Mouse (Mus musculus): ENCODE measurements at regions not wholly inside any gene's neighbourhood (a gene's known extent, or its start where the extent isn't known, plus 50 kb on each side); places are given as distances from the start of the nearest gene placed in this dataset.

DNA sequence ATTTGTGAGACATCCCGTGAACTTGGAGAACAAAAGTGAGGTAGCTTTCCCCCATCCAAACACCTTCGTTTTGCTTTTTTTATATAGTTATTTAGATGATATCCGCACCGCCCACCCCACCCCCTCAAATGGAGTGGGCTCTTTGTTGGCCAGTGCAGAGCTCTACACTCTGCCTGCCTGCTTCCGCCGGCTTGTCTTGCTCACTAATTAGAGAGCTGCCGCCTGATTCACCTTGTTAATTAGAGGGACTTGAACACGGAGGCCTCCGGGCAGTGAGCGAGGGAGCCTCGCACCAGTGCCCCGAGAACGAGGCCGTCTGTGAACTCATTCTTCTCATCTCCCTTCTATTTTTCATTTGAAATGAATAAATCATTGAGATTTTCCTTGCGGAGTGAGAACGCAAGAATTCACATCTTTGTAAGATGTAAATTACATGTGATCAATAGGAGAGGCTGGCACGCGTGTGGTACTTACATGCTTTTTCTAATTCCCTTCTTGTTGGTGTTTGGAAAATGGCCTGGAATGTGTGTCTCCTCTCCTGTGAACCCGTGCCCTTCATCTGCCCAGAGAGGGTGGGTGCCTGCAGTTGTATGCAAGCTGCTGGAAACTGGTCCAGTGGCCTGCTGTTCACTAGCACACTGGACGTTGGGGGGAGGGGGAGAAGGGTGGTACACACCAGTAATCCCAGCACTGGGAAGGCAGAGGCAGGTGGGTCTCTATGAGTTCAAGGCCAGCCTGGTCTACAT lies 118.0 kb downstream of the Kctd15 start:
- Histone ChIP-seq H3K9me3 (ENCODE audit: control insufficient read depth, low read depth, low read length) (no peaks in the 10 kb centered on the region), H3K4me2 (replicated peaks; ENCODE audit: low read depth, low read length) (no peak overlapping the region), H3K4me3 (ENCODE audit: low read depth, low read length) (no peak overlapping the region), H3K27me3 (ENCODE audit: control insufficient read depth, insufficient read depth, low read length) (no peaks in the 10 kb centered on the region), H3K4me1 (ENCODE audit: control insufficient read depth, insufficient read depth, low read length) (no peaks in the 10 kb centered on the region), H3K27ac (ENCODE audit: low read length) (no peak overlapping the region), H3K36me3 (ENCODE audit: control insufficient read depth, insufficient read depth, low read length) (no peaks in the 10 kb centered on the region), H3K9ac (replicated peaks; ENCODE audit: low read depth, low read length) (no peak overlapping the region)
- ATAC-seq (ENCODE audit: insufficient number of reproducible peaks, insufficient read depth, low FRiP score, low read depth) = no peak
- WGBS = 89% methylated on average over 20 of the region's 20 CpGs

GRCm38 (mm10) chr7:34537122-34537521 lies 119.4 kb downstream of the Kctd15 start:
- Histone ChIP-seq H3K4me1 (ENCODE audit: control insufficient read depth, insufficient read depth, low read length) (no peaks in the 10 kb centered on the region), H3K4me2 (replicated peaks; ENCODE audit: low read depth, low read length) (no peak overlapping the region), H3K27ac (ENCODE audit: low read length) (no peak overlapping the region), H3K27me3 (ENCODE audit: control insufficient read depth, insufficient read depth, low read length) (no peaks in the 10 kb centered on the region), H3K36me3 (ENCODE audit: control insufficient read depth, insufficient read depth, low read length) (no peaks in the 10 kb centered on the region), H3K9ac (replicated peaks; ENCODE audit: low read depth, low read length) (no peak overlapping the region), H3K9me3 (ENCODE audit: control insufficient read depth, low read depth, low read length) (no peaks in the 10 kb centered on the region), H3K4me3 (ENCODE audit: low read depth, low read length) (no peak overlapping the region)
- 80% methylated on average over 9 of the region's 9 CpGs for WGBS
- ATAC-seq (ENCODE audit: insufficient number of reproducible peaks, insufficient read depth, low FRiP score, low read depth) = no peak

DNA sequence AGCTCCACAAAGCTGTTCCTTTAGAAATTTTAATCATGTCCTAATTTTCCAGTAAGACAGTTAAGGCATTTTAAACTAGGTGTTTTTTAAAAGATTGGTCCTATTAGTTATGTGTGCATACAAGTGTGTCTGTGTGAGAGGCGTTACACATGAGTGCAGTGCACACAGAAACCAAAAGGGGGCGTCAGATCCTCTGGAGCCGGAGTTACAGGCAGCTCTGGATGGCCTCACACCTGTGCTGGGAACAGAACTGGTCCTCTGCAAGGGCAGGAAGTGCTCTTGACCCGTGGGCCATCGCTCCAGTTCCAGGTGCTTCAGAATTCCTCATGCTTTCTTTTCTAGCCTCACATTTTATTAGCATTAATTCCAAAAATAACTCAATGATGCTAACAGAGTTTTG lies 122.3 kb downstream of the Kctd15 start:
- Histone ChIP-seq H3K4me2 (replicated peaks; ENCODE audit: low read depth, low read length) (no peak overlapping the region), H3K9me3 (ENCODE audit: control insufficient read depth, low read depth, low read length) (no peaks in the 10 kb centered on the region), H3K4me3 (ENCODE audit: low read depth, low read length) (no peak overlapping the region), H3K27ac (ENCODE audit: low read length) (no peak overlapping the region), H3K36me3 (ENCODE audit: control insufficient read depth, insufficient read depth, low read length) (no peaks in the 10 kb centered on the region), H3K9ac (replicated peaks; ENCODE audit: low read depth, low read length) (no peak overlapping the region), H3K27me3 (ENCODE audit: control insufficient read depth, insufficient read depth, low read length) (no peaks in the 10 kb centered on the region), H3K4me1 (ENCODE audit: control insufficient read depth, insufficient read depth, low read length) (no peaks in the 10 kb centered on the region)
- no peak for ATAC-seq (ENCODE audit: insufficient number of reproducible peaks, insufficient read depth, low FRiP score, low read depth)
- 68% methylated on average over 5 of the region's 5 CpGs for WGBS

- H3K9ac ChIP-seq (replicated peaks; ENCODE audit: low read depth, low read length) = no peak overlapping the region
- no peaks in the 10 kb centered on the region for H3K36me3 ChIP-seq (ENCODE audit: control insufficient read depth, insufficient read depth, low read length)
- no peak overlapping the region for H3K4me2 ChIP-seq (replicated peaks; ENCODE audit: low read depth, low read length)
- WGBS = 76% methylated on average over 3 of the region's 3 CpGs
- no peaks in the 10 kb centered on the region for H3K27me3 ChIP-seq (ENCODE audit: control insufficient read depth, insufficient read depth, low read length)
- no peak overlapping the region for H3K4me3 ChIP-seq (ENCODE audit: low read depth, low read length)
- ATAC-seq (ENCODE audit: insufficient number of reproducible peaks, insufficient read depth, low FRiP score, low read depth) = no peak
- H3K4me1 ChIP-seq (ENCODE audit: control insufficient read depth, insufficient read depth, low read length) = no peaks in the 10 kb centered on the region
- H3K27ac ChIP-seq (ENCODE audit: low read length) = no peak overlapping the region
- H3K9me3 ChIP-seq (ENCODE audit: control insufficient read depth, low read depth, low read length) = no peaks in the 10 kb centered on the region
Measured at GRCm38 (mm10) chr7:34531639-34532038, 124.9 kb downstream of the Kctd15 start.

DNA sequence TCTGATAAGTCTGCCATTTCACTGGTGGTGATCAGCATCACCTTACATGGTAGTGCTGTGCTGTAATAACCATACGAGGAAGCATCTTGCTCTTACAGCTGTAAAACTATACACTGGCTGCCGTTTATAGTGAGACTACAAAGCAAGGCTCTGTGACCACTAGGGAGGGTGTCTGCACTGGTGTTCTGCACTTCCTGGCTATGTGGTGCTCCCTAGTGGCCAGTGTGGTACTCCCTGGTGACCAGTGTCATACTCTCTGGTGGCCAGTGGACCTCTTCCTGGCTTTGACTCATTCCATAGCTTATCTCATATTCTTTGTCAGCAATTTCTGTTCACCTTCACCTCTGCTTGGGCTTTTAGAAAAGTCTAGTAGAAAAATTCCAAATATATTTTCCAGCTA lies 114.7 kb upstream of the Lsm14a start:
- no peak overlapping the region for H3K4me2 ChIP-seq (replicated peaks; ENCODE audit: low read depth, low read length)
- H3K27me3 ChIP-seq (ENCODE audit: control insufficient read depth, insufficient read depth, low read length) = no peaks in the 10 kb centered on the region
- 70% methylated on average over 2 of the region's 2 CpGs for WGBS

DNA sequence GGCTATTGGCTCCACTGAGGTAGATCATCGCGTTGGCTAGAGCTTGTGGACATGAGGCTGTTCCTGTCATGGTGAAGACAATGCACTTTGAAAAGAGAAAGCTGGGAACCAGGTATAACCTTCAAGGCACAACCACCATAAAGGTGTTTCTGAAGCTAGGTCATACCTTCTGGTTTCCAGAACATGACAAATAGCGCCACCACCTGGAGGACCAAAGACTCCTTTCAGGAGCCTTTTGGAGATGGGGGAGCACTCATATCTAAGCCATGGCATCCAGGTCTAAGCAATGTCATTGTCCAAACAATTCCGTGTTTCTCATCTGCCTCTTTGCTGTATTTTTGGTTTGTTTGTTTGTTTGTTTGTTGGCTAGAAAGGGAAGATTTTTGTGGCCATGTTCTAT lies 113.7 kb upstream of the Lsm14a start:
- Histone ChIP-seq H3K4me3 (ENCODE audit: low read depth, low read length) (no peak overlapping the region), H3K9me3 (ENCODE audit: control insufficient read depth, low read depth, low read length) (no peaks in the 10 kb centered on the region), H3K9ac (replicated peaks; ENCODE audit: low read depth, low read length) (no peak overlapping the region), H3K27ac (ENCODE audit: low read length) (no peak overlapping the region), H3K4me1 (ENCODE audit: control insufficient read depth, insufficient read depth, low read length) (no peaks in the 10 kb centered on the region), H3K36me3 (ENCODE audit: control insufficient read depth, insufficient read depth, low read length) (no peaks in the 10 kb centered on the region), H3K4me2 (replicated peaks; ENCODE audit: low read depth, low read length) (no peak overlapping the region), H3K27me3 (ENCODE audit: control insufficient read depth, insufficient read depth, low read length) (no peaks in the 10 kb centered on the region)
- ATAC-seq (ENCODE audit: insufficient number of reproducible peaks, insufficient read depth, low FRiP score, low read depth) = no peak
- 56% methylated on average over 4 of the region's 4 CpGs for WGBS

More for the DNA sequence above, 114.7 kb upstream of the Lsm14a start:
- H3K36me3 ChIP-seq (ENCODE audit: control insufficient read depth, insufficient read depth, low read length) = no peaks in the 10 kb centered on the region
- H3K9ac ChIP-seq (replicated peaks; ENCODE audit: low read depth, low read length) = no peak overlapping the region
- no peak overlapping the region for H3K4me3 ChIP-seq (ENCODE audit: low read depth, low read length)
- no peaks in the 10 kb centered on the region for H3K4me1 ChIP-seq (ENCODE audit: control insufficient read depth, insufficient read depth, low read length)
- no peaks in the 10 kb centered on the region for H3K9me3 ChIP-seq (ENCODE audit: control insufficient read depth, low read depth, low read length)
- no peak for ATAC-seq (ENCODE audit: insufficient number of reproducible peaks, insufficient read depth, low FRiP score, low read depth)
- H3K27ac ChIP-seq (ENCODE audit: low read length) = no peak overlapping the region

DNA sequence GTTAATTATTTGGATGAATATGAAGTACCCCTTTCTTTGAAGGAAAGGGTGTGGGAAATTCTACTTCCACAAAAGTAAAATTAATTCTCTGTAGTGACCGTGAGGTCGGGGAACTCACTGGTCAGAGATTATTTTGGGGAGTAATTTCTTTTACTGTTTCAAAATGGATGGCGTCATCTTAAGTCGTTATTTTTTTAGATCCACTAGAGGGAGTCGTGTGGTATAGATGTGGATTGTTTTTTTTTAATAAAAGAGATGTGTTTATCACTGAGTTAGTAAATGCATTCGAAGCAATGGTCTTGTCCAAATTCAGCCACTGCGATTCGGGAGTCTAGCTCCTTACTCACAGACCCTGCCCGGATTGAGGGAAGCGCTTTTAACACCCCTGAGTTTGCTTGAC lies 100.8 kb upstream of the Lsm14a start:
- ATAC-seq (ENCODE audit: insufficient number of reproducible peaks, insufficient read depth, low FRiP score, low read depth) = no peak
- Histone ChIP-seq H3K27ac (ENCODE audit: low read length) (no peak overlapping the region), H3K27me3 (ENCODE audit: control insufficient read depth, insufficient read depth, low read length) (no peaks in the 10 kb centered on the region), H3K4me2 (replicated peaks; ENCODE audit: low read depth, low read length) (no peak overlapping the region), H3K9ac (replicated peaks; ENCODE audit: low read depth, low read length) (no peak overlapping the region), H3K9me3 (ENCODE audit: control insufficient read depth, low read depth, low read length) (no peaks in the 10 kb centered on the region), H3K4me3 (ENCODE audit: low read depth, low read length) (no peak overlapping the region), H3K36me3 (ENCODE audit: control insufficient read depth, insufficient read depth, low read length) (no peaks in the 10 kb centered on the region), H3K4me1 (ENCODE audit: control insufficient read depth, insufficient read depth, low read length) (no peaks in the 10 kb centered on the region)
- 62% methylated on average over 10 of the region's 10 CpGs for WGBS

GRCm38 (mm10) chr7:34484908-34485598 lies 91.9 kb upstream of the Lsm14a start:
- 67% methylated on average over 18 of the region's 18 CpGs for WGBS
- no peak overlapping the region for H3K27ac ChIP-seq (ENCODE audit: low read length)

More at GRCm38 (mm10) chr7:34484908-34485598, 91.9 kb upstream of the Lsm14a start:
- 0 out of 2 replicates have a peak, but pooled peaks cover 2% of the 10 kb centered on the region for H3K9me3 ChIP-seq (ENCODE audit: control insufficient read depth, low read depth, low read length)
- no peak for ATAC-seq (ENCODE audit: insufficient number of reproducible peaks, insufficient read depth, low FRiP score, low read depth)
- no peaks in the 10 kb centered on the region for H3K36me3 ChIP-seq (ENCODE audit: control insufficient read depth, insufficient read depth, low read length)
- no peak overlapping the region for H3K4me2 ChIP-seq (replicated peaks; ENCODE audit: low read depth, low read length)
- H3K27me3 ChIP-seq (ENCODE audit: control insufficient read depth, insufficient read depth, low read length) = no peaks in the 10 kb centered on the region
- H3K4me3 ChIP-seq (ENCODE audit: low read depth, low read length) = no peak overlapping the region
- no peaks in the 10 kb centered on the region for H3K4me1 ChIP-seq (ENCODE audit: control insufficient read depth, insufficient read depth, low read length)
- H3K9ac ChIP-seq (replicated peaks; ENCODE audit: low read depth, low read length) = no peak overlapping the region

Data from stomach, embryonic 14.5 days (tissue).